Mouse (Mus musculus): ENCODE data around the gene Prlh. TPM values are rescaled to one million over a fixed set of nuclear protein-coding genes. Genes with fewer than 3 reads are reported as not detected.

Gene Prlh
- total RNA-seq, 2 experiments from 2014 or later = not detected

GRCm38 (mm10) chr1:90998268-90998890 lies 45.5 kb downstream of the Prlh start, which contains the start of gene Lrrfip1:
Gene Lrrfip1, plus strand, starts transcription at chr1:90998737.
- intact Hi-C loops (cut with DNase I) = loop anchor here (2.0 kb wide), 1 partner anchor 54 kb away; no protein-coding TSS in a partner anchor
- DNase-seq = peak; percentile 74 to 85

- intact Hi-C loops (cut with DNase I) = loop anchor here (2.0 kb wide), 1 partner anchor 54 kb away; no protein-coding TSS in a partner anchor
- DNase-seq = peak in 1 of 2 experiments; percentile 37
Measured at GRCm38 (mm10) chr1:90998891-90999611, 46.1 kb downstream of the Prlh start.

GRCm38 (mm10) chr1:90999911-91000601 lies 47.1 kb downstream of the Prlh start:
- DNase-seq = peak; percentile 25 to 26

GRCm38 (mm10) chr1:91001101-91001500 lies 48.2 kb downstream of the Prlh start:
- DNase-seq = peak; percentile 4 to 9
- intact Hi-C loops (cut with DNase I) = loop anchor here (2.0 kb wide), 1 partner anchor 14 kb away; no protein-coding TSS in a partner anchor

More at GRCm38 (mm10) chr1:90999911-91000601, 47.1 kb downstream of the Prlh start:
- intact Hi-C loops (cut with DNase I) = loop anchor here (2.0 kb wide), 2 partner anchors 15 to 53 kb away; no protein-coding TSS in a partner anchor

- peak; percentile 3 to 15 for DNase-seq
- intact Hi-C loops (cut with DNase I) = loop anchor here (2.0 kb wide), 1 partner anchor 13 kb away; no protein-coding TSS in a partner anchor
Measured at GRCm38 (mm10) chr1:91001871-91002539, 49.1 kb downstream of the Prlh start.

- DNase-seq = peak in 1 of 2 experiments; percentile 4
- intact Hi-C loops (cut with DNase I) = no loop called here
Measured at GRCm38 (mm10) chr1:91002641-91003040, 49.7 kb downstream of the Prlh start.

Other genes with a start within 250 kb of the Prlh start
- 10 to 100 TPM; 42.3 to 50.9 TPM for gene Col6a3, start 109.1 kb upstream of the Prlh start, total RNA-seq (2021)
- gene Mlph, start 38.0 kb upstream of the Prlh start, total RNA-seq (2021) = under 1 TPM; 0.61 to 0.70 TPM
- 1 to 10 TPM; 2.0 to 2.1 TPM for gene Rab17, start 16.6 kb downstream of the Prlh start, total RNA-seq (2021)
- gene Lrrfip1, start 45.6 kb downstream of the Prlh start, total RNA-seq (2021) = 10 to 100 TPM; 69.1 to 80.9 TPM
- gene Rbm44, start 192.0 kb downstream of the Prlh start, total RNA-seq (2021) = not detected
- 10 to 100 TPM in 1 of 2 experiments, 1 to 10 TPM in 1; 6.4 to 11.0 TPM for gene Ramp1, start 226.7 kb downstream of the Prlh start, total RNA-seq (2021)